Mouse (Mus musculus) forebrain, embryonic 11.5 days (tissue): Measurements from ENCODE around the gene Nat8f6. TPM values are rescaled to one million over a fixed set of nuclear protein-coding genes. Genes with fewer than 3 reads are reported as not detected.
"Not testable (repeated sequence)": the region's sequence is repeated elsewhere in the genome, so short reads cannot be mapped to it uniquely, and the experiment has no call there.

Experiments used
- ATAC-seq: fragments of 200-750 bp; cut with Nextera tagmentation; replicated peaks from 2 replicates; pipeline ENCODE4 v1.8.0; 2017; ENCODE audit warnings: moderate TSS enrichment; ENCODE audit not compliant: low FRiP score
- DNase-seq: peaks from one replicate; pipeline ENCODE4 v3.0.0-alpha.2; 2017; ENCODE audit warnings: low spot score
- H3K27ac ChIP-seq: fragments of 300-500 bp; sonication (generic); 2 replicates; pipeline ENCODE4 v1.5.1; 2014; ENCODE audit warnings: low read depth, low read length
- H3K27me3 ChIP-seq: fragments of 300-500 bp; sonication (generic); 2 replicates; pipeline ENCODE4 v1.6.1; 2014; ENCODE audit warnings: mild to moderate bottlenecking, low read length, mixed read lengths; ENCODE audit not compliant: control insufficient read depth, insufficient read depth
- H3K36me3 ChIP-seq: fragments of 300-500 bp; sonication (generic); 2 replicates; pipeline ENCODE4 v1.6.1; 2014; ENCODE audit warnings: mild to moderate bottlenecking, low read length, moderate library complexity, mixed read lengths; ENCODE audit not compliant: control insufficient read depth, insufficient read depth
- H3K4me1 ChIP-seq: fragments of 300-500 bp; sonication (generic); replicated peaks from 2 replicates; pipeline ENCODE4 v1.6.1; 2014; ENCODE audit warnings: low read length, mixed read lengths; ENCODE audit not compliant: control insufficient read depth, insufficient read depth
- H3K4me2 ChIP-seq: fragments of 300-500 bp; sonication (generic); 2 replicates; pipeline ENCODE4 v1.6.1; 2014; ENCODE audit warnings: low read depth, mild to moderate bottlenecking, low read length, moderate library complexity, mixed read lengths; ENCODE audit not compliant: severe bottlenecking
- H3K4me3 ChIP-seq: fragments of 300-500 bp; sonication (generic); 2 replicates; pipeline ENCODE4 v1.5.1; 2014; ENCODE audit warnings: low read depth, low read length
- H3K9ac ChIP-seq: fragments of 300-500 bp; sonication (generic); 2 replicates; pipeline ENCODE4 v1.6.1; 2014; ENCODE audit warnings: low read length
- H3K9me3 ChIP-seq: fragments of 300-500 bp; sonication (generic); 2 replicates; pipeline ENCODE4 v1.6.1; 2016; ENCODE audit warnings: low read length, mixed read lengths; ENCODE audit not compliant: control insufficient read depth
- WGBS: fragments of 180-500 bp; shearing (Covaris S2); extraction: QIAGEN DNeasy Blood & Tissue Kit; methylation state at CpG from one replicate; pipeline ENCODE4 v1.1.7; 2014; 5-methylcytosine and 5-hydroxymethylcytosine counted together
- microRNA-seq: library from miRNA; unstranded; fragments of <30 nt; microRNA quantifications from one replicate; pipeline ENCODE4, GENCODE M21; 2016; ENCODE audit not compliant: insufficient number of aligned reads
- polyA plus RNA-seq: library from polyadenylated mRNA; unstranded; fragments of >200 nt; fragmentation: Nextera tagmentation; extraction: Ambion mirVana; gene quantifications from 2 replicates; pipeline ENCODE4 v1.2.1, GENCODE M21; 2014

Gene Nat8f6
- polyA plus RNA-seq, 1 experiment from 2014 or later: not detected

GRCm38 (mm10) chr6:85803180-85803579, 17.6 kb downstream of the Nat8f6 start:
- H3K9ac ChIP-seq, H3K4me3 ChIP-seq, H3K9me3 ChIP-seq, H3K36me3 ChIP-seq, H3K27me3 ChIP-seq, H3K4me1 ChIP-seq, H3K4me2 ChIP-seq, ATAC-seq, H3K27ac ChIP-seq, DNase-seq: not testable (repeated sequence)
- 77% methylated on average over 5 of the region's 5 CpGs for WGBS

DNA sequence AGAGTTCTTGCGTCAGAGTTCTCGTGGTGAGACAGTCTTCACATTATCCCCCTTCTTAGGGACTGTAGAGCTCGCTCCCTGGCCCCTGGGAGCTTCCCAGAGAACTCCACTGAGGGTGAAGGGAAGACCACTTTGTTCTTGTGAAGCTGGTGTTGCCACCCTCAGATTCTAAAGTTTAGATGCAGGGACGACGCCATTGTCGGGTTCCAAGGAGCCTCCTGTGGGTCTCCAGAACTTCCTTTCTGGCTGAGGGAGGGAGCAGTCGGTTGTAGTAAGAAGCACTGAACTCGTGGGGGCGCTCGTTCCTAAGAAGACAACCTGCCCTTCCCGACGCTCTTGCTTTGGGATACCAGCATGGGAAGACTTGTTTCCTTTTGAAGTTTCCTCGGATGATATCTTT, 55.2 kb downstream of the Nat8f6 start, which contains the start of gene Nat8f3:
Nat8f3 (minus strand) TSS at position 223 of the 400 bp plus-strand sequence.
- not testable (repeated sequence) for H3K27me3 ChIP-seq, H3K9ac ChIP-seq, H3K4me3 ChIP-seq, H3K36me3 ChIP-seq, H3K4me2 ChIP-seq, ATAC-seq, H3K27ac ChIP-seq, H3K4me1 ChIP-seq, H3K9me3 ChIP-seq
- 65% methylated on average over 13 of the region's 13 CpGs for WGBS
- DNase-seq: peak; percentile 51

GRCm38 (mm10) chr6:85763127-85764070, 57.4 kb downstream of the Nat8f6 start:
- H3K4me1 ChIP-seq, H3K27me3 ChIP-seq, H3K27ac ChIP-seq, H3K9me3 ChIP-seq, H3K36me3 ChIP-seq, DNase-seq, H3K4me2 ChIP-seq, H3K9ac ChIP-seq, ATAC-seq, H3K4me3 ChIP-seq: not testable (repeated sequence)
- WGBS: 81% methylated on average over 5 of the region's 6 CpGs

DNA sequence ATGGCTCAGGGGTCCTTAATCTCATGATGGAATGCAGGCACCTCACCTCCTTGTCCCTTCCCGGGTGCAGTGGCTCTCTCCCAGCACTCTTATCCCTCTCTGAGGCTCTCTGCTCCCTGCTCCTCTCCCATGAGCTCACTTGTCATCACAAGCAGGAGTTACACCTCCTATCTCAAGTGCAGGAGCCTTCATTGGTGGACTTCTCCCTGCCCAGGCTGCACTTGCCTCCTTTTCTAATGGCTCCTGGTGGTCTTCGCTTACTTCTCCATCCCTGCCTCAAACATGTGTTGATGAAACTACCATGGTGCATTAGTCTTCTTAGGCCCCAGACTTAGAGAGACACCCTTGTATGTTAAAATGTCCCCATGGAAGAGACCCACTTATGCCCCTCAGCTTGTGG, 58.1 kb downstream of the Nat8f6 start:
- not testable (repeated sequence) for H3K4me2 ChIP-seq, H3K36me3 ChIP-seq, H3K9ac ChIP-seq, DNase-seq, ATAC-seq, H3K9me3 ChIP-seq, H3K27me3 ChIP-seq, H3K4me3 ChIP-seq, H3K27ac ChIP-seq, H3K4me1 ChIP-seq
- 92% methylated on average over 1 of the region's 2 CpGs for WGBS

Small RNA genes lying within 50 kb of the gene (microRNA-seq; reads per million reads assigned to microRNA genes)
- gene Mir6375: not detected

Other genes starting within 250 kb of the Nat8f6 start
- gene Alms1, start 233.4 kb downstream of the Nat8f6 start, polyA plus RNA-seq: 11.8 and 13.5 TPM in 2 replicates
- gene Nat8f7, start 107.7 kb downstream of the Nat8f6 start, polyA plus RNA-seq: not detected in 2 replicates
- gene Nat8f3, start 55.2 kb downstream of the Nat8f6 start, polyA plus RNA-seq: 0.33 and 0.57 TPM in 2 replicates
- not detected in 2 replicates for gene Nat8f5, start within 50 bp of the Nat8f6 start, polyA plus RNA-seq
- gene Nat8, start 11.1 kb upstream of the Nat8f6 start, polyA plus RNA-seq: not detected in 2 replicates
- gene Nat8f2, start 48.2 kb upstream of the Nat8f6 start, polyA plus RNA-seq: not detected in 2 replicates
- 7.0 and 7.5 TPM in 2 replicates for gene Nat8f4, start 83.9 kb upstream of the Nat8f6 start, polyA plus RNA-seq
- 31.2 and 32.1 TPM in 2 replicates for gene Tprkb, start 90.9 kb upstream of the Nat8f6 start, polyA plus RNA-seq
- 4.5 and 4.6 TPM in 2 replicates for gene Nat8f1, start 94.7 kb upstream of the Nat8f6 start, polyA plus RNA-seq
- 45.0 and 56.1 TPM in 2 replicates for gene Dusp11, start 140.7 kb upstream of the Nat8f6 start, polyA plus RNA-seq
- gene Figla, start 195.2 kb upstream of the Nat8f6 start, polyA plus RNA-seq: not detected in 2 replicates
- gene Add2, start 207.7 kb upstream of the Nat8f6 start, polyA plus RNA-seq: 61.0 and 68.3 TPM in 2 replicates